Mouse (Mus musculus): ENCODE measurements around the gene RPS10-NUDT3. TPM values are rescaled to one million over a fixed set of nuclear protein-coding genes. Genes with fewer than 3 reads are reported as not detected.

The RPS10-NUDT3 gene
- polyA plus RNA-seq, 1 experiment from 2014 or later, result not detected

DNA sequence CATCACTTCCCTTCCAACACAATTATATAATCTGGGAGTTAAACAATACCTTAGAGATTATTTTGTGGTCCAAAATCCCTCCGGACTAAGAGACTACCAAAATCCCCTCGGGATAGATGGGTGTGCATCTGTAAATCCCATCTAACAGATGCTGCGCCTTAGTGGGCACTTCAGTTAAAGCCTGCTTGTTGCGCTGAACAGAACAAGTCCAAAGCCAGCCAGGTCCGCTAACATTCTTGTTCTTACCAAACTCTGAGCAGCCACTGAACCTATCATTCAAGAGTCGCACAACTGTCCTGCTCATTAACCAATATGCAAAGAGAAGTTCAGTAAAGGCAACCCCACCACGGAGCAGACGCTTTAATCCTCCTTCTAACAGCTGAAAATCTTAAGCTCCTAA, 13.9 kb downstream of the RPS10-NUDT3 start:
- Histone ChIP-seq H3K27me3 (ENCODE audit: low read depth, poor library complexity, severe bottlenecking) (no peaks in the 10 kb centered on the region), H3K27ac (peak overlapping the region; percentile 98; the same call in 1 of the 2 replicates), H3K4me1 (peaks cover 38% of the 10 kb centered on the region), H3K4me3 (peak overlapping the region; percentile 86), H3K9me3 (replicated peaks) (no peaks in the 10 kb centered on the region; the same call in 1 of the 2 replicates), H3K36me3 (peaks cover 43% of the 10 kb centered on the region)
- no peak for DNase-seq (ENCODE audit: low spot score)
- WGBS, result 66% methylated on average over 8 of the region's 8 CpGs

DNA sequence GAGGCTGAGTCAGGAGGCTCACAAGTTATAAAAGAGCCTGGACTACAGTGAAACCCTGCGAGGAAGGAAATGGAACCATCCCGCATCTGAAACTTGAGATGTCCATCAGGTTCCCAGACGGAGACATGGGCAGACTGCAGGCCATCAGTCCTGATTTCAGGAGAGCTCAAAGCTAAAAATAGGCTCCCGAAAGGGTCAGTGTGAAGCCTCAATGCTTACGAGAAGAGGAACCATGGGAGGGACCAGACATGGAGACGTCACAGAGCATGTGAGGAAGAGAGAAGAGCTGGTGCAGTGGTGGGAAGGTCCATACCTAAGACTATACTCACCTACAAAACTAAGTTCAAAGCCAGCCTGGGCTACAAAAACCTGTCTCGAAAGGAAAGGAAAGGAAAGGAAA, 19.6 kb downstream of the RPS10-NUDT3 start:
- H3K27ac ChIP-seq, result no peak overlapping the region
- H3K4me1 ChIP-seq, result peaks cover 22% of the 10 kb centered on the region
- peaks cover 72% of the 10 kb centered on the region for H3K36me3 ChIP-seq
- WGBS, result 78% methylated on average over 7 of the region's 7 CpGs
- H3K4me3 ChIP-seq, result no peak overlapping the region
- no peaks in the 10 kb centered on the region for H3K27me3 ChIP-seq (ENCODE audit: low read depth, poor library complexity, severe bottlenecking)
- H3K9me3 ChIP-seq (replicated peaks), result no peaks in the 10 kb centered on the region; the same call in 1 of the 2 replicates
- no peak for DNase-seq (ENCODE audit: low spot score)

DNA sequence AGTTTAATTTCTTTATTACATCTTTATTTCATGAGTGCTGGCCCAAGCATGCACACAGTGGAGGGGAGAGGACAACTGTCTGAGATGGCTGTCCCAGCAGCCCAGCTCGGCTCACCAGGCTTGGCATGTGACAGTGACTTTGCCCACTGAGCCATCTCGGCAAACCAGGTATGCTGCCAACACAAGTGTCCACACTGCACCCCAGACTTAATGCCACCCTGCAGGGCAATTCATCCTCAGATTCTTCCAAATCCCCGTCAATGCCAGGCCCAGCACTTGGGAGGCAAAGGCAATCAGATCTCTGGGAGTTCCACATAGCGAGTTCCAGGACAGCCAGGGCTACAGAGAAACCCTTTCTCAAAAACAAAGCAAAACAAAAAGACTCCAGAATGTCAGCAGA, 22.0 kb downstream of the RPS10-NUDT3 start:
- Histone ChIP-seq H3K27ac (no peak overlapping the region), H3K36me3 (peaks cover 61% of the 10 kb centered on the region), H3K9me3 (replicated peaks) (no peaks in the 10 kb centered on the region; the same call in 1 of the 2 replicates), H3K4me1 (peaks cover 20% of the 10 kb centered on the region), H3K4me3 (no peak overlapping the region), H3K27me3 (ENCODE audit: low read depth, poor library complexity, severe bottlenecking) (no peaks in the 10 kb centered on the region)
- WGBS, result 83% methylated on average over 4 of the region's 4 CpGs
- DNase-seq (ENCODE audit: low spot score), result no peak

DNA sequence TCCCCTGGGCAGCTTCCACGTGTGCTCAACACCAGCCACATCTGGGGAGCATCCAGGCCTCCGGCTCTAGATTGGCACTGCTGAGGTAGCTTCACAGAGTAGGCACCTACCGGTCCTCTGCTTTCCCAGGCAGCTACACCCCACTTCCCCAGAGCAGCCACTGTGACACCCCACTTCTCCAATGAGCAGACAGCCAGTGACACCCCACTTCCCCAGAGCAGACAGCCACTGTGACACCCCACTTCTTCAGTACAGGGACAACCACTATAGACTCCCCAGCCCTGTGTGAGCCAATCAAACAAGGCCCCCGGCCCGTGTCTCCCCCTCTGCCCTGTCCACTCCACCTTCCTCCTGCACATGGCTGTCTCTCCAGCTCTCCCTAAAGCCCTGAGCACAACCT, 23.0 kb downstream of the RPS10-NUDT3 start:
- 84% methylated on average over 5 of the region's 5 CpGs for WGBS
- peaks cover 55% of the 10 kb centered on the region for H3K36me3 ChIP-seq
- H3K27me3 ChIP-seq (ENCODE audit: low read depth, poor library complexity, severe bottlenecking), result no peaks in the 10 kb centered on the region
- H3K4me3 ChIP-seq, result no peak overlapping the region
- no peaks in the 10 kb centered on the region for H3K9me3 ChIP-seq (replicated peaks)
- H3K27ac ChIP-seq, result no peak overlapping the region
- no peak for DNase-seq (ENCODE audit: low spot score)
- H3K4me1 ChIP-seq, result peaks cover 20% of the 10 kb centered on the region

DNA sequence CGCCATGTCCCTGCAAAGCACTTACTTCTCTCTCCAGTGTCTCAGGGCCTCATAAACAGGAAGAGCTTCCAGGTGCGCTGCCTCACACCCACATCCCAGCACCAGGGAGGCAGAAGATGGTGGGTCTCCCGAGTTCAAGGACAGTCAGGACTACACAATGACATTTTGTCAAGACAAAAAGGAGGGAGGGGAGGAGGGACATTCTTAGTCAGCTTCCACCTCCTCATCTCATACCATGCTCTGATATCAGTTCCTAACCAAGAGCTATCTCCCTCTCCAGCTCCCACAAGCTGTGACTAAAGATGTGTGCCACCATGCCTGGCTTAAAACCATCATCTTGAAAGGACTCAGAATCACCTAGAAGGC, 23.5 kb downstream of the RPS10-NUDT3 start:
- Histone ChIP-seq H3K4me3 (no peak overlapping the region), H3K27ac (no peak overlapping the region), H3K4me1 (peaks cover 20% of the 10 kb centered on the region), H3K9me3 (replicated peaks) (no peaks in the 10 kb centered on the region), H3K36me3 (peaks cover 50% of the 10 kb centered on the region), H3K27me3 (ENCODE audit: low read depth, poor library complexity, severe bottlenecking) (no peaks in the 10 kb centered on the region)
- 70% methylated on average over 3 of the region's 3 CpGs for WGBS
- DNase-seq (ENCODE audit: low spot score), result no peak

DNA sequence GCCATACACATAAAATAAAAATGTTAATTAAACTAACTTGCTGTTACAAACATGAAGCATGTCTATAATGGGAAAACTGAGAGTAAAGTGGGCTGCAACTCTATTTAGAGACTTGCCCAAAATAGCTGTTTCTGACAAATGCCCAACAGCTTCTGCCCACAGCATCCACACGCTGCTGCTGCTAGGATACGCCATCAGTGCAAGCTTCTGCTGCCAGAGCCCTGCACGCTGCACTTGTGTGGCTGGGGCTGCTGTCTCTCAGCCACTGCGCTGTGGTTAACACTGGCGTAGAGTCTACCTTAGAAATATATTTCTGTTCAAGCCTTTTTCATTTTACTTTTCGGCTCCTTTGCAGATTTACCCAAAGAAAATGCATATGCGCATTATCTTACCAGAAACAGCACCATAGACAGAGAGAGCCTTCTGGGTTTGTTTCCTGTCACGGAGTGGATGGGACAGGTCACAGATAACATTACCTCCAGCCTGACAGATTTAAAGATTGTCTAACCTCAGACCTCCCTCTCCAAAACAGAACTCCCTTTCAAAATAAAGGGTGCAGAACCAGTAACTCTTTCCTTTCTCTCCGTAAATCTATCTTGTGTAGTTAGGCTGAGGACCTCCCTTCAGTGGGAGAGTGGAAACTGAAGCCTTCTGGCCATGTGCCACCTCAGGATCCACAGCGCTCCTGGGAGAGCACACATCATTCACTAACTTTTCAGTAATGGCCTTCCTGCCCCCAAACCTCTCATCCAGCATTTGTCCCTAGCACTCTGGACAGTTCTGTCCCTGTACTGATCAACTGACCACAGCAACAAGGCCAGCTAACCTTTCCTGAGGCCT, 24.1 kb downstream of the RPS10-NUDT3 start:
- H3K9me3 ChIP-seq (replicated peaks), result no peaks in the 10 kb centered on the region
- H3K27me3 ChIP-seq (ENCODE audit: low read depth, poor library complexity, severe bottlenecking), result no peaks in the 10 kb centered on the region
- H3K4me1 ChIP-seq, result peaks cover 20% of the 10 kb centered on the region
- H3K27ac ChIP-seq, result no peak overlapping the region
- 87% methylated on average over 10 of the region's 10 CpGs for WGBS
- H3K4me3 ChIP-seq, result no peak overlapping the region
- peaks cover 49% of the 10 kb centered on the region for H3K36me3 ChIP-seq
- DNase-seq (ENCODE audit: low spot score), result no peak

DNA sequence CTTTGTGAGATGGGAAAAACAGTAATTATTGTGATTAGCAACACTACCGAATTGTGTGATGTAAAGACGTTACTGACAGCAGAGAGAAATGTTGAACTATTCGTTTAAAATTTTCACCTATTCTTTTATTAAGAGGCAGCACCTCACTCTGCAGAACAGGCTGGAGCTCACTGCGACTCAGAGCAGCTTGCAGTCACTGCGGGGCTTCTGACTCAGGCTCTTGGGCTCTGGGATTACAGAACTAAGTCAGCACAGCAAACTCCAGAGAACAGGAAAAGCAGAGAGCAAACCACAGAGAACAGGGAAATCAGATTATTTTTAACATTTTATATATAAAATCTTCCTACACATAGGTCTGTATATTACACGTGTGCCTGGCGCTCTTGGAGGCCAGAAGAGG, 25.4 kb downstream of the RPS10-NUDT3 start:
- Histone ChIP-seq H3K36me3 (peaks cover 46% of the 10 kb centered on the region), H3K27me3 (ENCODE audit: low read depth, poor library complexity, severe bottlenecking) (no peaks in the 10 kb centered on the region), H3K27ac (no peak overlapping the region), H3K4me3 (no peak overlapping the region), H3K4me1 (peaks cover 14% of the 10 kb centered on the region; the same call in 1 of the 2 replicates), H3K9me3 (replicated peaks) (no peaks in the 10 kb centered on the region)
- no peak for DNase-seq (ENCODE audit: low spot score)
- WGBS, result 92% methylated on average over 7 of the region's 7 CpGs

DNA sequence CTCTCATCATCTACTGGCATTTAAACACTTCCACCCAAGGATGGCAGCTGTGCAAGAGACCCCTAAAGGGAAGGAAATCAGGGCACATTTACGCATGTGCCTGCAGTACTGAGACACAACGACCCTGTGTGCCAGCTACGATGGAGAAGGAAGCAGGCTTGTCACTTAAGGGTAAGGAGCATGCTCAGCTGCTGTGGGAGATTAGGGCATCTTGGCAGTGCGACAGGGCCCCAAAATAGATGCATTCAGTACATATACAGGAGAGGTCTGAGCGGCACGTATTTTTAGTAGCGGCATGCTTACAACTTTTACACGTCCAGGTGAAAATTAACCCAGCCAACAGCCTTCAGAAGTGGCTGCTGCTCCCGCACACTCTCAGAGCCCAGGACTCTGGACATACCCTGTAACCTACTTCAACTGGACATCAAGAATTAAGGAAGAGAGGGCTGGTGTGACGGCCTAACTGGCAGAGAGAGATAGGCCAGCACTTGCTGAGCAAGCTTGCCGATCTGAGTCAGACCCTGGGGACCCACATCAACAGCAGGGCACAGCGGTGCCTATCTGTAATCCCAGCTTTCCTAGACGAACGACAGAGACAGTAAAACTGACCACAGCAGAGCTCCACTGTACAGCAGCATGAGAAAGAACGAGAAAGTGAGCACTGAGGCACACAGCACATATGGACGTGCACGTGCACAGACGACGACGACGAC, 31.3 kb downstream of the RPS10-NUDT3 start:
- no peak for DNase-seq (ENCODE audit: low spot score)
- 87% methylated on average over 21 of the region's 21 CpGs for WGBS
- no peaks in the 10 kb centered on the region for H3K9me3 ChIP-seq (replicated peaks)
- H3K27me3 ChIP-seq (ENCODE audit: low read depth, poor library complexity, severe bottlenecking), result no peaks in the 10 kb centered on the region
- H3K4me3 ChIP-seq, result no peak overlapping the region
- no peak overlapping the region for H3K27ac ChIP-seq
- peaks cover 25% of the 10 kb centered on the region for H3K4me1 ChIP-seq
- peaks cover 36% of the 10 kb centered on the region for H3K36me3 ChIP-seq

DNA sequence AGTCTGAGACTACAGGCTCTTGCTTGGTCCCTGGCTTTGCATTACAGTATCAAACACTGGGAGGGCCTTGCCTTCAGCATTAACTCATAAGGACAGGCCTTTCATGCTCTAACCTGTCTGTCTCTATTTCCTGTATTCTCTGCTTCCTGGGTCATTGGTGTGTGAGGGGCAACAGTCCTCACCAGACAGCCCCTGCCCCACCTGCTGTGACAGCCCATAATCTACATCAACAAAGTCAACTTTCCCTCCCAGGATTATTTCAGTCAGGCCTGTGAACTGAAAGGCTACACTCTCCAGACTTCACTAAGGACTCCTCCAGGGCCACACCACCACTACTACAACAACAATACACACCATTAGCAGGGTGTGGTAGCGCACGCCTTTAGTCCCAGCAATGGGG, 32.0 kb downstream of the RPS10-NUDT3 start:
- H3K27ac ChIP-seq, result no peak overlapping the region
- H3K4me3 ChIP-seq, result no peak overlapping the region
- H3K9me3 ChIP-seq (replicated peaks), result no peaks in the 10 kb centered on the region
- 95% methylated on average over 2 of the region's 2 CpGs for WGBS
- no peak for DNase-seq (ENCODE audit: low spot score)
- peaks cover 25% of the 10 kb centered on the region for H3K4me1 ChIP-seq
- no peaks in the 10 kb centered on the region for H3K27me3 ChIP-seq (ENCODE audit: low read depth, poor library complexity, severe bottlenecking)
- peaks cover 31% of the 10 kb centered on the region for H3K36me3 ChIP-seq

DNA sequence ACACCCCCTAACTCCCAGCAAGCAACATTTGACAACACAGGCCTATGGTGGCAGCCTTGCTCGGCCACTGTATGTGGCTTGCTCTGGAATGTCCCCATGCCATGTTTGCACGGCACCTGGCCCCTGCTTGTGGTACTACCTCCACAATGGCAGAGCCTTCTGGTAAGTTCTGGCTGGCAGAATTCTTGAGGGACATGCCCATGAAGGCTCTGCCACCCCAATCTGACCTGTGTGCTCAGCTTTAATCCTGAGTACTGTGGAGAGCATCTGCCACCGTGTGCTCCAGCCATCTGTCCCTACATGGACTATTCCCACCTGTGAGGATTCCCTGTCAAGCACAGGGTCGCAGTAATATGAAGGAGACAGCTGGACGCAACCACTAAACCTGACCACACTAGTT, 34.2 kb downstream of the RPS10-NUDT3 start:
- H3K27ac ChIP-seq, result no peak overlapping the region
- peaks cover 38% of the 10 kb centered on the region for H3K4me1 ChIP-seq
- no peak overlapping the region for H3K4me3 ChIP-seq
- no peaks in the 10 kb centered on the region for H3K27me3 ChIP-seq (ENCODE audit: low read depth, poor library complexity, severe bottlenecking)
- peaks cover 37% of the 10 kb centered on the region for H3K36me3 ChIP-seq
- 78% methylated on average over 5 of the region's 5 CpGs for WGBS
- no peaks in the 10 kb centered on the region for H3K9me3 ChIP-seq (replicated peaks)
- DNase-seq (ENCODE audit: low spot score), result no peak

DNA sequence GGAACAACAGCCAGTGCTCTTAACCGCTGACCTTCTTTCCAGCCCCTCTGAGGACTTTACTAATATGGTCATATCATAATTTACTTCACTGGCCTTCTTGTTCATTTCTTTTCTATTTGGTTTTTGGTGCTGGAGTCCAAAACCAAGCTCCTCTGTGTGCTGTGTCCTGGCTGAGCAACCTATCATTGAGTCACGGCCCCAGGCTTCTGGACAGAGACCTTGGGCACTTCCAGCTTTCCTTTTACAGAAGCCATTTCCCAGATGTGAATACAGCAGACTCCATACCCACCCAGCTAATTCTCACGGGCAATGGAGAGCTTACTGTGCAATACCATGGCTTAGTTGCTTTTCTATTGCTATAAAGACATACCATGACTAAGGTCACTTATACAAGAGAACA, 34.7 kb downstream of the RPS10-NUDT3 start:
- no peak overlapping the region for H3K4me3 ChIP-seq
- H3K27me3 ChIP-seq (ENCODE audit: low read depth, poor library complexity, severe bottlenecking), result no peaks in the 10 kb centered on the region
- H3K4me1 ChIP-seq, result peaks cover 38% of the 10 kb centered on the region
- no peak overlapping the region for H3K27ac ChIP-seq
- WGBS, result 90% methylated on average over 3 of the region's 3 CpGs
- H3K9me3 ChIP-seq (replicated peaks), result no peaks in the 10 kb centered on the region
- peaks cover 41% of the 10 kb centered on the region for H3K36me3 ChIP-seq
- DNase-seq (ENCODE audit: low spot score), result no peak

DNA sequence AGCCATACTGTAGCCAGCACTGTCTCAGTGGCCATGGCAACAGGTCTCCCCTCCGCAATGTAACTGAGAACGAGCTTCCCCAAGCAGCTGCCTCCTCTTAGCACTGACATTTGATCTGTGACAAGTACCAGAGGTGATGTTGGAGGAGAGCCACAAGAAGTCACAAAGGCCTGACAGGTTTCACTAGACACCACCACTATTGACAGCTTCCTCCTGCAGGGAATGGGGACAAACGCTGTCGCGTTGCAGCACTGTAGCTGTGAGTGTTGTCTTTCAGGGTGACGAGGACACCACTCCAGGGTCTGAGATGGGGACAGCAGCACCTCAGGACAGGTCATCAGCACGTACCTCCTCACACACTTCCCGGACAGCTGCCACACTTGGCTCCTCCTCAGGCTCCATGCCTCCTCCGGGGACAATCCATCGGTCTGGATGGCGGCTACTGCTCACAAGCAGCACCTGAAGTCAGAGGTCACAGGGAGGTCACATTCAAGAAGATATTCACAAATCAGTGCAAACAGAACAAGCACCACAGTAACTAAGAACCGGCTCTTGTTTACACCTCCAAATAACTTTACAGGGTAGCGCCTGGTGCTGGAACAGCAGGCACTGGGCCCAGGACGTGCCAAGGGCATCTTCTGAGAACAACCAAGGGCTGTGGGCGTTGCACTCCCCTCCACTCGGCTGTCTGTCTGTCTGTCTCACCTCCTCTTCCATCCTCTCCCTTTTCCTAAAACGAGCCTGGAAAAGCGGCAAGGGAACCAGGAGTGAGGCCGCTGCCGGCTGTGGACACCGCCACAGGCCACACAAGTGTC, 38.4 kb downstream of the RPS10-NUDT3 start:
- DNase-seq (ENCODE audit: low spot score), result no peak
- WGBS, result 63% methylated on average over 21 of the region's 21 CpGs
- peaks cover 54% of the 10 kb centered on the region for H3K36me3 ChIP-seq
- no peaks in the 10 kb centered on the region for H3K27me3 ChIP-seq (ENCODE audit: low read depth, poor library complexity, severe bottlenecking)
- no peak overlapping the region for H3K4me3 ChIP-seq
- no peak overlapping the region for H3K27ac ChIP-seq
- H3K9me3 ChIP-seq (replicated peaks), result no peaks in the 10 kb centered on the region
- peaks cover 19% of the 10 kb centered on the region for H3K4me1 ChIP-seq

Data from limb, embryonic 10.5 days (tissue).